Comparison of ENCODE assay signal across 2 mouse cellular contexts in the genomic region with DNA sequence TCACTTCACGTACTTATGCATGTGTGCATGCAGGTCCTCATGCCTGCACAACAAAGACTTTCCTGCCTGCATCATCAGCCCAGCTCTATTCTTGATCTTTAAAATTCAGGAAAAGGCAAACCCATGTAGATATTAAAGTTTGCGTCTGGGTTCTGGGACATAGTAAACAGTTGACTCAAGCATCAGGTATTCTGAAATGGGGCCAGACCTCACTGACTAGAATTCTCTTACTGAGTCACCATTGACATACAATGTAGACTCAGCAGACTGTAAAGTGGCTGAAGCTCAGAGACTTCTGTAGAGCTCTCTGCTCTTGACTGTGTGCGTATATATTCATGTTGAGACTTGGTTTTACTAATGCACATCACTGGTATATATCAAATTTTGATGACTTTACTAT.
A peak's percentile ranks its signal among the peaks of the same experiment; 100 is the strongest.
TF ChIP-seq lines count a peak whose summit lies in the region.

No protein-coding gene starts in this region.

TF ChIP-seq in C2C12, 6 proteins besides CTCF, POLR2A, EP300 and RAD21 (continued from another document):
- TF ChIP-seq MYOD1 (IDR thresholded peaks at IDR 0.05; ENCODE audit: control insufficient read depth, insufficient read length, low read depth): no peak
- TF ChIP-seq FOSL1 (IDR thresholded peaks at IDR 0.05; ENCODE audit: insufficient read depth, low read length, poor library complexity, severe bottlenecking): peak; percentile 39
- no peak for TF ChIP-seq CEBPB (IDR thresholded peaks at IDR 0.05; ENCODE audit: low read depth)
- TF ChIP-seq MAX (IDR thresholded peaks at IDR 0.05): no peak

TF ChIP-seq in myocyte, 11 proteins besides CTCF, POLR2A, EP300 and RAD21 (continued from another document):
- TF ChIP-seq MYOD1 (IDR thresholded peaks at IDR 0.05; ENCODE audit: control insufficient read depth in 1 of 3, insufficient read length in 2 of 3, low read depth in 2 of 3) (no peak), MYOG (IDR thresholded peaks at IDR 0.05; ENCODE audit: control insufficient read depth in 1 of 3, insufficient read depth in 1 of 3, insufficient read length in 2 of 3, low read depth in 2 of 3) (no peak)
TF ChIP-seq in myocyte: peak in this region for 0.
